Mouse (Mus musculus): ENCODE results near the gene Large1. TPM values are rescaled to one million over a fixed set of nuclear protein-coding genes. Genes with fewer than 3 reads are reported as not detected.
"Not testable (repeated sequence)": the region's sequence is repeated elsewhere in the genome, so short reads cannot be mapped to it uniquely, and the experiment has no call there.

Large1 gene
- 8.7 and 9.9 TPM in 2 replicates for polyA plus RNA-seq (2014; fragmentation: Nextera tagmentation; extraction: Ambion mirVana)

GRCm38 (mm10) chr8:73353108-73353793, at the start of gene Large1:
Gene Large1 (minus strand): TSS chr8:73353540.
- Histone ChIP-seq H3K4me3 (ENCODE audit: low read depth, low read length) (peak within 1 kb of the TSS; percentile 83), H3K9me3 (ENCODE audit: low read depth, low read length) (no peaks in the 10 kb centered on the region), H3K4me1 (ENCODE audit: insufficient read depth) (peaks cover 17% of the 10 kb centered on the region), H3K36me3 (ENCODE audit: insufficient read depth) (no peaks in the 10 kb centered on the region), H3K4me2 (peak within 1 kb of the TSS; percentile 87), H3K27me3 (ENCODE audit: insufficient read depth, low read length) (no peaks in the 10 kb centered on the region), H3K9ac (peak within 1 kb of the TSS; percentile 89), H3K27ac (ENCODE audit: low read depth) (peak within 1 kb of the TSS; percentile 90)
- peak; percentile 99 for ATAC-seq (ENCODE audit: insufficient read depth)
- under 1% methylated on average over 73 of the region's 84 CpGs for WGBS
- TF ChIP-seq CTCF (IDR thresholded peaks at IDR 0.05; ENCODE audit: low read depth), result no peak
- peak; percentile 98 for DNase-seq

DNA sequence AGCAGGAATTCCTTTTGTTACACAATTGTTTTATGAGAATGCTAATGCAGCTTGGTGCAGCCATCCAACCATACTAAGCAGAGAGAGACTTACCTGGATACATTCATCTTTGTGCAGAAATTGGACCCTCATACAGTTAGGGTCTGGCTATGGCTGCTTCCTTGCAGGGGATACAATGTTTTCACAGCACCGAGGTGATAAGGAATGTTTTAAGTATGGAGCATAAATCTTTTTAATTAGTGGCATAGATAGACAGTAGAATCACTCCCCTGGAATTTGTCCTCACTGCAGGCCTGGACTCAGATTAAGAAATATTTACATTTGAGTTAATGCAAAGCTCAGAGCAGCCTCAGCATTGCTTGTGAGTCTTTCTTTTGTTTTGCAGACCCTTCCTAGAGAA, 47.0 kb upstream of the Large1 start:
- ATAC-seq (ENCODE audit: insufficient read depth) (no peak), DNase-seq (no peak)
- no peak for TF ChIP-seq CTCF (IDR thresholded peaks at IDR 0.05; ENCODE audit: low read depth)

GRCm38 (mm10) chr8:73373001-73373400, 19.7 kb upstream of the Large1 start:
- DNase-seq; H3K4me1 ChIP-seq (ENCODE audit: insufficient read depth); H3K4me2 ChIP-seq; H3K4me3 ChIP-seq (ENCODE audit: low read depth, low read length); ATAC-seq (ENCODE audit: insufficient read depth); H3K9ac ChIP-seq; H3K27ac ChIP-seq (ENCODE audit: low read depth); H3K36me3 ChIP-seq (ENCODE audit: insufficient read depth); H3K27me3 ChIP-seq (ENCODE audit: insufficient read depth, low read length); H3K9me3 ChIP-seq (ENCODE audit: low read depth, low read length): not testable (repeated sequence)
- WGBS, result 78% methylated on average over 6 of the region's 6 CpGs

More for the DNA sequence above, 47.0 kb upstream of the Large1 start:
- 38% methylated on average over 1 of the region's 1 CpGs for WGBS
- no peaks in the 10 kb centered on the region for H3K9me3 ChIP-seq (ENCODE audit: low read depth, low read length)
- H3K27ac ChIP-seq (ENCODE audit: low read depth), result no peak overlapping the region
- no peaks in the 10 kb centered on the region for H3K27me3 ChIP-seq (ENCODE audit: insufficient read depth, low read length)
- no peaks in the 10 kb centered on the region for H3K36me3 ChIP-seq (ENCODE audit: insufficient read depth)
- no peak overlapping the region for H3K4me2 ChIP-seq
- H3K9ac ChIP-seq, result no peak overlapping the region
- H3K4me3 ChIP-seq (ENCODE audit: low read depth, low read length), result no peak overlapping the region
- H3K4me1 ChIP-seq (ENCODE audit: insufficient read depth), result no peaks in the 10 kb centered on the region

- peak; percentile 67 for TF ChIP-seq CTCF (IDR thresholded peaks at IDR 0.05; ENCODE audit: low read depth)
- H3K4me2 ChIP-seq, result no peak overlapping the region
- no peak overlapping the region for H3K4me3 ChIP-seq (ENCODE audit: low read depth, low read length)
- H3K27me3 ChIP-seq (ENCODE audit: insufficient read depth, low read length), result no peaks in the 10 kb centered on the region
- WGBS, result 28% methylated on average over 2 of the region's 2 CpGs
- ATAC-seq (ENCODE audit: insufficient read depth) (no peak), DNase-seq (peak; percentile 87)
- H3K27ac ChIP-seq (ENCODE audit: low read depth), result no peak overlapping the region
- H3K9ac ChIP-seq, result no peak overlapping the region
- H3K36me3 ChIP-seq (ENCODE audit: insufficient read depth), result no peaks in the 10 kb centered on the region
- H3K9me3 ChIP-seq (ENCODE audit: low read depth, low read length), result no peaks in the 10 kb centered on the region
- H3K4me1 ChIP-seq (ENCODE audit: insufficient read depth), result peaks cover 15% of the 10 kb centered on the region
These were observed 2.6 kb upstream of the Large1 start for GRCm38 (mm10) chr8:73355979-73356378.

DNA sequence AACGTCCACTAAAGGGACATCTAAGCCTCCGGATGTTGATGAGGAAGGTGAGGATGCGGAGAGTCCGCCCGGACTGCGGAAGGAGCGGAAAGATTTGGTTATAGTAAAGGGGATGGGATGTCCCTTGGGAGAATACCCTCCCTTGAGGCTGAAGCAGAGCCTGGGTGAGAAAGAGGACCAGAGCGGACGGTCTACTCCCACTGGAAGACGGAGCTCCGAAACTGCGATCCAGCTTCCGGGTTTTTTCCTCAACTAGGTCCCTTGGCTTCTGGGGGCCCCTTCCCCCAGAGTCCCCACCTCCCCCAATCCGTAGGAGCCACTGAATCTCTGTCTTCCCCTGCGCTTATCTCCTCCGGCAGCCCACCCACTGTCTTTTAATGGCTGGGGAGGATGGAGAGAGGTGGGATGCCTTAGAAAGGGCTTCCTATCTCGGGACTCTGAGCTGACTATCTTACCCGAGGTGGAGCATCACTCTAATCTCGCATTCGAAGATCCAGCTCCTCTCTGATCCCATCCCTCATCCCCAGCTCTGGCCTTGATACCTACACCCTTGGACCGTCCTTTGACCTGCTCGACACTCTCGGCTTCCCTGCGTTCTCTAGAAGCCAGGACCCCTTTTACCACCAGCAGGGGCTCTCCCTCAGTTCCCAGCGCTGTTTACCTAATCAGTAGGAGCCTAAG, 1.0 kb upstream of the Large1 start:
- peak overlapping the region; percentile 84; the same call in 1 of the 2 replicates for H3K27ac ChIP-seq (ENCODE audit: low read depth)
- peak overlapping the region; percentile 87 for H3K4me2 ChIP-seq
- under 1% methylated on average over 25 of the region's 25 CpGs for WGBS
- TF ChIP-seq CTCF (IDR thresholded peaks at IDR 0.05; ENCODE audit: low read depth), result peak; percentile 40
- peak overlapping the region; percentile 83 for H3K4me3 ChIP-seq (ENCODE audit: low read depth, low read length)
- peak; percentile 16; the same call in 1 of the 2 replicates for ATAC-seq (ENCODE audit: insufficient read depth)
- H3K27me3 ChIP-seq (ENCODE audit: insufficient read depth, low read length), result no peaks in the 10 kb centered on the region
- peak; percentile 86 for DNase-seq
- no peaks in the 10 kb centered on the region for H3K36me3 ChIP-seq (ENCODE audit: insufficient read depth)
- no peaks in the 10 kb centered on the region for H3K9me3 ChIP-seq (ENCODE audit: low read depth, low read length)
- H3K4me1 ChIP-seq (ENCODE audit: insufficient read depth), result peaks cover 17% of the 10 kb centered on the region
- H3K9ac ChIP-seq, result peak overlapping the region; percentile 1

DNA sequence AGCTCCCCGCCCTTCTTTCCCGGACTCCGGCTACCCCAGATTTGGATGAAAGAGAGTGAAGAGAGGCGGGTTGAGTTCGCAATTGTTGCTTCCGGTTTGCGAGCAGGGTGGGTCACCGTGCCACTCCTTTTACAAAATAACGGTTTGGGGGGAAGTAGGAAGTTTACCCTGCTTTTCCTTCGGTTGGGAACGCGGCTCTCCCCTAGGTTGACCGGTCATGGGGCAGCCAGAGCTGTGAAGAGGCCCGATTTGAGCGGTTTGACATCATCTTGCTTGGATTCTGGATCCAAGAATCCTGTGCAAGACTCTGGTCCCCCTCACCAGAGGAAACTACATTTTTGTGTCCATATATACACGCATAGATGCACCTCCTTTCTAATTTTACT, 447 bp upstream of the Large1 start:
- TF ChIP-seq CTCF (IDR thresholded peaks at IDR 0.05; ENCODE audit: low read depth), result no peak
- Histone ChIP-seq H3K4me2 (peak overlapping the region; percentile 87), H3K4me1 (ENCODE audit: insufficient read depth) (peaks cover 17% of the 10 kb centered on the region), H3K9ac (peak overlapping the region; percentile 1), H3K36me3 (ENCODE audit: insufficient read depth) (no peaks in the 10 kb centered on the region), H3K9me3 (ENCODE audit: low read depth, low read length) (no peaks in the 10 kb centered on the region), H3K27me3 (ENCODE audit: insufficient read depth, low read length) (no peaks in the 10 kb centered on the region), H3K4me3 (ENCODE audit: low read depth, low read length) (peak overlapping the region; percentile 83), H3K27ac (ENCODE audit: low read depth) (peak overlapping the region; percentile 84)
- DNase-seq, result no peak
- ATAC-seq (ENCODE audit: insufficient read depth), result peak; percentile 50
- WGBS, result under 1% methylated on average over 16 of the region's 16 CpGs

Data from lung, embryonic 14.5 days (tissue).